Mouse (Mus musculus) forebrain, postnatal 0 days (tissue): ENCODE data around the gene Awat1. TPM values are rescaled to one million over a fixed set of nuclear protein-coding genes. Genes with fewer than 3 reads are reported as not detected.

ENCODE experiments used
- ATAC-seq: fragments of 200-750 bp; cut with Nextera tagmentation; 2 replicates; pipeline ENCODE4 v1.8.0; 2017; ENCODE audit warnings: mild to moderate bottlenecking, moderate library complexity
- DNase-seq: peaks from one replicate; pipeline ENCODE4 v3.0.0-alpha.2; 2015
- H3K27ac ChIP-seq: fragments of 300-500 bp; sonication (generic); 2 replicates; pipeline ENCODE4 v1.5.1; 2014; ENCODE audit warnings: low read depth, mild to moderate bottlenecking, antibody characterized with exemption, low read length, moderate library complexity, mixed read lengths
- H3K27me3 ChIP-seq: fragments of 300-500 bp; sonication (generic); 2 replicates; pipeline ENCODE4 v1.6.1; 2014; ENCODE audit warnings: mild to moderate bottlenecking, low read length, mixed read lengths; ENCODE audit not compliant: insufficient read depth
- H3K36me3 ChIP-seq: fragments of 300-500 bp; sonication (generic); 2 replicates; pipeline ENCODE4 v1.6.1; 2014; ENCODE audit warnings: mild to moderate bottlenecking, moderate library complexity; ENCODE audit not compliant: insufficient read depth
- H3K4me1 ChIP-seq: fragments of 300-500 bp; sonication (generic); 2 replicates; pipeline ENCODE4 v1.6.1; 2014; ENCODE audit warnings: antibody characterized with exemption; ENCODE audit not compliant: insufficient read depth
- H3K4me2 ChIP-seq: fragments of 300-500 bp; sonication (generic); 2 replicates; pipeline ENCODE4 v1.6.1; 2014; ENCODE audit warnings: low read depth, mild to moderate bottlenecking, moderate library complexity
- H3K4me3 ChIP-seq: fragments of 300-500 bp; sonication (generic); 2 replicates; pipeline ENCODE4 v1.5.1; 2014; ENCODE audit warnings: low read depth, low read length, mixed read lengths
- H3K9ac ChIP-seq: fragments of 300-500 bp; sonication (generic); 2 replicates; pipeline ENCODE4 v1.6.1; 2014; ENCODE audit warnings: mild to moderate bottlenecking
- H3K9me3 ChIP-seq: fragments of 300-500 bp; sonication (generic); 2 replicates; pipeline ENCODE4 v1.6.1; 2016; ENCODE audit warnings: low read length
- CTCF ChIP-seq: sonication (generic); IDR thresholded peaks from 2 replicates; pipeline ENCODE4 v1.5.1; 2016; ENCODE audit warnings: antibody characterized with exemption, control low read depth, low read depth
- WGBS: fragments of 180-500 bp; shearing (Covaris S2); extraction: QIAGEN DNeasy Blood & Tissue Kit; methylation state at CpG from one replicate; pipeline ENCODE4 v1.1.7; 2014; 5-methylcytosine and 5-hydroxymethylcytosine counted together
- polyA plus RNA-seq: library from polyadenylated mRNA; unstranded; fragments of >200 nt; fragmentation: Nextera tagmentation; extraction: Ambion mirVana; gene quantifications from 2 replicates; pipeline ENCODE4 v1.2.1, GENCODE M21; 2015
- total RNA-seq: library from RNA; depleted of rRNA; stranded (reverse); fragments of >200 nt; gene quantifications from 2 replicates; pipeline ENCODE4 v1.2.3, GENCODE M21; 2014; rRNA removed

The Awat1 gene
- total and polyA plus RNA-seq, 2 experiments from 2014 or later, result not detected

- no peak overlapping the region for H3K9ac ChIP-seq
- H3K4me3 ChIP-seq, result no peak overlapping the region
- H3K27me3 ChIP-seq, result no peaks in the 10 kb centered on the region; the same call in 1 of the 2 replicates
- no peak for TF ChIP-seq CTCF
- WGBS, result 72% methylated on average over 3 of the region's 3 CpGs
- peaks cover 4% of the 10 kb centered on the region; the same call in 1 of the 2 replicates for H3K36me3 ChIP-seq
- H3K4me2 ChIP-seq, result no peak overlapping the region
- DNase-seq, result no peak
- ATAC-seq, result no peak
- H3K4me1 ChIP-seq, result no peaks in the 10 kb centered on the region
- no peak overlapping the region for H3K27ac ChIP-seq
- no peaks in the 10 kb centered on the region for H3K9me3 ChIP-seq
Observed at GRCm38 (mm10) chrX:100618488-100618887, 46.4 kb downstream of the Awat1 start.

GRCm38 (mm10) chrX:100621366-100621765, 49.3 kb downstream of the Awat1 start:
- peak; percentile 16 for DNase-seq
- no peak overlapping the region for H3K27ac ChIP-seq
- H3K9me3 ChIP-seq, result no peaks in the 10 kb centered on the region
- no peak overlapping the region for H3K4me3 ChIP-seq
- whole genome bisulfite sequencing, result 64% methylated on average over 2 of the region's 2 CpGs
- no peak overlapping the region for H3K4me2 ChIP-seq
- no peaks in the 10 kb centered on the region for H3K27me3 ChIP-seq
- TF ChIP-seq CTCF, result peak; percentile 32
- H3K4me1 ChIP-seq, result peaks cover 4% of the 10 kb centered on the region; the same call in 1 of the 2 replicates
- H3K9ac ChIP-seq, result no peak overlapping the region
- ATAC-seq, result no peak
- H3K36me3 ChIP-seq, result peaks cover 9% of the 10 kb centered on the region; the same call in 1 of the 2 replicates

GRCm38 (mm10) chrX:100624242-100624641, 52.2 kb downstream of the Awat1 start:
- Histone ChIP-seq H3K4me3 (no peak overlapping the region), H3K9me3 (no peaks in the 10 kb centered on the region), H3K4me2 (no peak overlapping the region), H3K9ac (no peak overlapping the region), H3K36me3 (peaks cover 9% of the 10 kb centered on the region; the same call in 1 of the 2 replicates), H3K27me3 (no peaks in the 10 kb centered on the region), H3K27ac (no peak overlapping the region), H3K4me1 (peaks cover 4% of the 10 kb centered on the region; the same call in 1 of the 2 replicates)
- WGBS, result 92% methylated on average over 4 of the region's 4 CpGs
- ATAC-seq, result no peak
- TF ChIP-seq CTCF, result no peak
- no peak for DNase-seq

- peak overlapping the region; percentile 50 for H3K4me3 ChIP-seq
- peak overlapping the region; percentile 46 for H3K4me2 ChIP-seq
- H3K9ac ChIP-seq, result peak overlapping the region; percentile 60; the same call in 1 of the 2 replicates
- no peak for ATAC-seq
- TF ChIP-seq CTCF, result no peak
- peaks cover 4% of the 10 kb centered on the region; the same call in 1 of the 2 replicates for H3K4me1 ChIP-seq
- H3K9me3 ChIP-seq, result no peaks in the 10 kb centered on the region
- no peaks in the 10 kb centered on the region for H3K27me3 ChIP-seq
- WGBS, result 46% methylated on average over 7 of the region's 7 CpGs
- H3K27ac ChIP-seq, result no peak overlapping the region
- peak; percentile 2 for DNase-seq
- H3K36me3 ChIP-seq, result peaks cover 9% of the 10 kb centered on the region; the same call in 1 of the 2 replicates
Observed at GRCm38 (mm10) chrX:100625146-100625545, 53.1 kb downstream of the Awat1 start.

GRCm38 (mm10) chrX:100625546-100625801, 53.4 kb downstream of the Awat1 start, which contains the start of gene Kif4:
Gene Kif4 (plus strand): TSS chrX:100625737.
- Histone ChIP-seq H3K9ac (peak within 1 kb of the TSS; percentile 60), H3K9me3 (no peaks in the 10 kb centered on the region), H3K27ac (0 out of 2 replicates have a peak within 1 kb of the TSS, but pooled peaks have one; percentile 29), H3K36me3 (peaks cover 9% of the 10 kb centered on the region; the same call in 1 of the 2 replicates), H3K4me3 (peak within 1 kb of the TSS; percentile 50), H3K27me3 (no peaks in the 10 kb centered on the region), H3K4me1 (peaks cover 4% of the 10 kb centered on the region; the same call in 1 of the 2 replicates), H3K4me2 (peak within 1 kb of the TSS; percentile 70)
- 20% methylated on average over 3 of the region's 3 CpGs for WGBS
- no peak for TF ChIP-seq CTCF
- ATAC-seq (no peak), DNase-seq (no peak)

GRCm38 (mm10) chrX:100625802-100626793, 54.0 kb downstream of the Awat1 start, which contains the start of gene Pdzd11:
Gene Pdzd11 (minus strand): TSS chrX:100626568.
- no peak for TF ChIP-seq CTCF
- 0 out of 2 replicates have a peak within 1 kb of the TSS, but pooled peaks have one; percentile 29 for H3K27ac ChIP-seq
- WGBS, result 27% methylated on average over 62 of the region's 62 CpGs
- no peaks in the 10 kb centered on the region for H3K9me3 ChIP-seq
- ATAC-seq (peak; percentile 100), DNase-seq (peak; percentile 93)
- H3K36me3 ChIP-seq, result peaks cover 9% of the 10 kb centered on the region; the same call in 1 of the 2 replicates
- peak within 1 kb of the TSS; percentile 60 for H3K9ac ChIP-seq
- peaks cover 4% of the 10 kb centered on the region; the same call in 1 of the 2 replicates for H3K4me1 ChIP-seq
- H3K4me2 ChIP-seq, result peak within 1 kb of the TSS; percentile 70
- peak within 1 kb of the TSS; percentile 50 for H3K4me3 ChIP-seq
- no peaks in the 10 kb centered on the region for H3K27me3 ChIP-seq

Other genes starting within 250 kb of the Awat1 start
- not detected in 2 replicates for gene Otud6a, start 143.2 kb upstream of the Awat1 start, total RNA-seq
- gene Otud6a, start 143.2 kb upstream of the Awat1 start, polyA plus RNA-seq, result not detected in 2 replicates
- 0.46 TPM in 1 of 2 replicates, not detected in the other for gene Awat2, start 129.5 kb upstream of the Awat1 start, total RNA-seq
- 0.06 and 0.16 TPM in 2 replicates for gene Awat2, start 129.5 kb upstream of the Awat1 start, polyA plus RNA-seq
- 44.9 and 55.2 TPM in 2 replicates for gene Igbp1, start 78.0 kb upstream of the Awat1 start, total RNA-seq
- gene Igbp1, start 78.0 kb upstream of the Awat1 start, polyA plus RNA-seq, result 26.4 and 29.3 TPM in 2 replicates
- gene Dgat2l6, start 47.4 kb upstream of the Awat1 start, total RNA-seq, result not detected in 2 replicates
- 0.03 TPM in 1 of 2 replicates, not detected in the other for gene Dgat2l6, start 47.4 kb upstream of the Awat1 start, polyA plus RNA-seq
- gene P2ry4, start 22.6 kb downstream of the Awat1 start, total RNA-seq, result not detected in 2 replicates
- not detected in 2 replicates for gene P2ry4, start 22.6 kb downstream of the Awat1 start, polyA plus RNA-seq
- not detected in 2 replicates for gene Arr3, start 33.2 kb downstream of the Awat1 start, total RNA-seq
- 0.23 TPM in 1 of 2 replicates, not detected in the other for gene Arr3, start 33.2 kb downstream of the Awat1 start, polyA plus RNA-seq
- gene Kif4, start 53.5 kb downstream of the Awat1 start, total RNA-seq, result 6.4 and 6.7 TPM in 2 replicates
- gene Kif4, start 53.5 kb downstream of the Awat1 start, polyA plus RNA-seq, result 3.1 and 3.8 TPM in 2 replicates
- gene Pdzd11, start 54.3 kb downstream of the Awat1 start, total RNA-seq, result 39.2 and 41.2 TPM in 2 replicates
- gene Pdzd11, start 54.3 kb downstream of the Awat1 start, polyA plus RNA-seq, result 80.8 and 83.8 TPM in 2 replicates
- gene Gdpd2, start 157.6 kb downstream of the Awat1 start, total RNA-seq, result 14.2 and 23.0 TPM in 2 replicates
- 10.5 and 21.8 TPM in 2 replicates for gene Gdpd2, start 157.6 kb downstream of the Awat1 start, polyA plus RNA-seq
- 39.0 and 42.1 TPM in 2 replicates for gene Dlg3, start 195.5 kb downstream of the Awat1 start, total RNA-seq
- 2.3 and 2.6 TPM in 2 replicates for gene Dlg3, start 195.5 kb downstream of the Awat1 start, polyA plus RNA-seq